Mouse (Mus musculus) erythroblast, embryonic 14.5 days (primary cell): Measurements from ENCODE around the gene Igfbp4.

Source experiments
- GATA1 ChIP-seq: IDR thresholded peaks from 2 replicates; pipeline ENCODE4 v1.6.1; 2012; ENCODE audit warnings: low read length, inconsistent platforms, mixed read lengths
- TAL1 ChIP-seq: IDR thresholded peaks from 3 replicates; pipeline ENCODE4 v1.6.1; 2012; ENCODE audit warnings: low read length, inconsistent platforms, mixed read lengths

- TF ChIP-seq TAL1: no peak
- TF ChIP-seq GATA1: no peak
Measured at GRCm38 (mm10) chr11:99094911-99095676, 54.0 kb downstream of the Igfbp4 start.
